Mouse (Mus musculus) gastrocnemius, adult 18-20 months (tissue): ENCODE data around the gene Cpm. TPM values are rescaled to one million over a fixed set of nuclear protein-coding genes. Genes with fewer than 3 reads are reported as not detected.
"Not testable (repeated sequence)": the region's sequence is repeated elsewhere in the genome, so short reads cannot be mapped to it uniquely, and the experiment has no call there.

Source experiments
- DNase-seq: peaks from one replicate; pipeline ENCODE4 v3.0.0; 2021; ENCODE audit warnings: low spot score
- long read RNA-seq, 2 experiments: library from polyadenylated mRNA; stranded (forward); transcript quantifications; one replicate each; pipeline ENCODE4 v2.0.0; 2021
- total RNA-seq, 2 experiments: library from RNA; stranded (reverse); gene quantifications; 2 replicates each; pipeline ENCODE4 v1.2.3; 2021

Cpm gene
- total RNA-seq = 1 to 10 TPM; 2.5 to 2.9 TPM
- long read RNA-seq, experiment 1, partial matches to known transcripts = 1 of 7 reads
- long read RNA-seq, experiment 1, other reads (novel, unspliced or antisense) = 6 of 7 reads
- long read RNA-seq, experiment 2, partial matches to known transcripts = 0 of 3 reads
- long read RNA-seq, experiment 2, other reads (novel, unspliced or antisense) = 3 of 3 reads

- DNase-seq = peak; percentile 35
Observed at GRCm38 (mm10) chr10:117629169-117629971, at the start of gene Cpm. Gene Cpm, plus strand, starts transcription at chr10:117629500.

- DNase-seq = no peak
Observed at GRCm38 (mm10) chr10:117579771-117580284, 49.5 kb upstream of the Cpm start.

GRCm38 (mm10) chr10:117580405-117580804, 48.9 kb upstream of the Cpm start:
- no peak for DNase-seq

- no peak for DNase-seq
Observed at GRCm38 (mm10) chr10:117581007-117581752, 48.1 kb upstream of the Cpm start.

- no peak for DNase-seq
Observed at GRCm38 (mm10) chr10:117581753-117582062, 47.6 kb upstream of the Cpm start.

- no peak for DNase-seq
Observed at GRCm38 (mm10) chr10:117583155-117584061, 45.9 kb upstream of the Cpm start.

- no peak for DNase-seq
Observed at GRCm38 (mm10) chr10:117584102-117584501, 45.2 kb upstream of the Cpm start.

- DNase-seq = no peak
Observed at GRCm38 (mm10) chr10:117584566-117585515, 44.5 kb upstream of the Cpm start.

GRCm38 (mm10) chr10:117585600-117586299, 43.5 kb upstream of the Cpm start:
- DNase-seq = no peak

- DNase-seq = no peak
Observed at GRCm38 (mm10) chr10:117586859-117587258, 42.4 kb upstream of the Cpm start.

GRCm38 (mm10) chr10:117587335-117587734, 42.0 kb upstream of the Cpm start:
- DNase-seq = no peak

GRCm38 (mm10) chr10:117588416-117589143, 40.7 kb upstream of the Cpm start:
- DNase-seq = not testable (repeated sequence)

- no peak for DNase-seq
Observed at GRCm38 (mm10) chr10:117589144-117589940, 40.0 kb upstream of the Cpm start.

GRCm38 (mm10) chr10:117590331-117591301, 38.7 kb upstream of the Cpm start:
- no peak for DNase-seq

- no peak for DNase-seq
Observed at GRCm38 (mm10) chr10:117591766-117592165, 37.5 kb upstream of the Cpm start.

- no peak for DNase-seq
Observed at GRCm38 (mm10) chr10:117592306-117593040, 36.8 kb upstream of the Cpm start.
